Mouse (Mus musculus) intestine, embryonic 15.5 days (tissue): ENCODE measurements around the gene Nck2. TPM values are rescaled to one million over a fixed set of nuclear protein-coding genes. Genes with fewer than 3 reads are reported as not detected.
A peak's percentile ranks its signal among the peaks of the same experiment; 100 is the strongest.

ENCODE experiments used
- ATAC-seq: fragments of 200-750 bp; cut with Nextera tagmentation; 2 replicates; pipeline ENCODE4 v1.8.0; 2017; ENCODE audit warnings: moderate TSS enrichment, moderate library complexity
- H3K27ac ChIP-seq: fragments of 300-500 bp; sonication (generic); 2 replicates; pipeline ENCODE4 v1.5.1; 2015; ENCODE audit warnings: mild to moderate bottlenecking, inconsistent platforms
- H3K27me3 ChIP-seq: fragments of 300-500 bp; sonication (generic); replicated peaks from 2 replicates; pipeline ENCODE4 v1.6.1; 2015; ENCODE audit warnings: inconsistent platforms
- H3K36me3 ChIP-seq: fragments of 300-500 bp; sonication (generic); 2 replicates; pipeline ENCODE4 v1.6.1; 2015; ENCODE audit warnings: inconsistent platforms
- H3K4me1 ChIP-seq: fragments of 300-500 bp; sonication (generic); replicated peaks from 2 replicates; pipeline ENCODE4 v1.6.1; 2015; ENCODE audit warnings: inconsistent platforms
- H3K4me2 ChIP-seq: fragments of 300-500 bp; sonication (generic); replicated peaks from 2 replicates; pipeline ENCODE4 v1.6.1; 2015; ENCODE audit warnings: mild to moderate bottlenecking, inconsistent platforms
- H3K4me3 ChIP-seq: fragments of 300-500 bp; sonication (generic); replicated peaks from 2 replicates; pipeline ENCODE4 v1.5.1; 2015; ENCODE audit warnings: inconsistent platforms
- H3K9ac ChIP-seq: fragments of 300-500 bp; sonication (generic); 2 replicates; pipeline ENCODE4 v1.6.1; 2015; ENCODE audit warnings: inconsistent platforms
- H3K9me3 ChIP-seq: fragments of 300-500 bp; sonication (generic); 2 replicates; pipeline ENCODE4 v1.6.1; 2016; ENCODE audit warnings: inconsistent platforms
- WGBS: fragments of 180-500 bp; shearing (Covaris S2); methylation state at CpG from one replicate; pipeline ENCODE4 v1.1.7; 2015; 5-methylcytosine and 5-hydroxymethylcytosine counted together
- polyA plus RNA-seq: library from polyadenylated mRNA; unstranded; fragments of >200 nt; fragmentation: Nextera tagmentation; extraction: Ambion mirVana; gene quantifications from 2 replicates; pipeline ENCODE4 v1.2.1, GENCODE M21; 2015

Nck2 gene
- polyA plus RNA-seq, 1 experiment from 2014 or later = 31.6 TPM

GRCm38 (mm10) chr1:43463941-43464682, 19.7 kb downstream of the Nck2 start:
- no peak for ATAC-seq
- Histone ChIP-seq H3K9me3 (no peaks in the 10 kb centered on the region), H3K4me1 (peaks cover 29% of the 10 kb centered on the region), H3K4me3 (no peak overlapping the region), H3K36me3 (no peaks in the 10 kb centered on the region), H3K4me2 (no peak overlapping the region), H3K27ac (no peak overlapping the region), H3K9ac (no peak overlapping the region), H3K27me3 (no peaks in the 10 kb centered on the region)
- 64% methylated on average over 11 of the region's 11 CpGs for WGBS

GRCm38 (mm10) chr1:43464976-43465375, 20.6 kb downstream of the Nck2 start:
- Histone ChIP-seq H3K9me3 (no peaks in the 10 kb centered on the region), H3K4me3 (no peak overlapping the region), H3K27ac (no peak overlapping the region), H3K4me2 (no peak overlapping the region), H3K9ac (no peak overlapping the region), H3K27me3 (no peaks in the 10 kb centered on the region), H3K36me3 (no peaks in the 10 kb centered on the region), H3K4me1 (peaks cover 29% of the 10 kb centered on the region)
- no peak for ATAC-seq

DNA sequence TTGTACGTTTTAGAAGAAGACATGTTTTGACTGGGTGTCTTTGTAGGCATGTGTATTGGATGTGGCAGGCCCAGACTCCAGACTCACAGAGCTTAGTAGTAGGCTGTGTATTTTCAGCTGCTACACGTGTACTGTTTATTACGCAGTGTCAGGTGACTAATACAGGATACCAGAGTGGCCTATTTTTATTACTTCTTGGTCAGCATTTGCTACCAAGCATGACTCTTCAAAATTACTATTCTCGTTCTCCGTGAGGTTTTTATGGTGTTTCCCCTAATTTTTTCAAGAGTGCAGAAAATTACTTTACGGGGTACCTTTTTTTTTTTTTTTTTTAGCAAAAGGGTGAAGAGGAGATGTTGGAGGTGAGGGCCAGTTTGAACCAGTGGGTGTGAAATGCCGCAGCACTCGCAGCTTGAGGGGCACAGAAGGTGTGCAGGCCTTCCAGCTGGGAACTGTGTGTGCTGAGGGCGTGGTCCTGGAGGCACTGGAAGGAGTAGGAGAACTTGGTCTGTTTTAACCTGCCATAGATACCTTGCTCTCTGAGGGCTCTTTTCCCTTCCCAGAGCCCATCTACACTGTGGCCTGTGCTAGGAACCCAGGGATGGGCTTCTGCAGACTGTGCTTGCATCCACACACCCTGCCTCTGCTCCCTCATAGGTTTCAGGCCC, 21.7 kb downstream of the Nck2 start:
- H3K9ac ChIP-seq = no peak overlapping the region
- H3K27ac ChIP-seq = no peak overlapping the region
- no peaks in the 10 kb centered on the region for H3K36me3 ChIP-seq
- no peak overlapping the region for H3K4me3 ChIP-seq
- no peak overlapping the region for H3K4me2 ChIP-seq
- peaks cover 32% of the 10 kb centered on the region for H3K4me1 ChIP-seq
- WGBS = 66% methylated on average over 9 of the region's 9 CpGs
- ATAC-seq = peak; percentile 59
- no peaks in the 10 kb centered on the region for H3K27me3 ChIP-seq
- no peaks in the 10 kb centered on the region for H3K9me3 ChIP-seq

DNA sequence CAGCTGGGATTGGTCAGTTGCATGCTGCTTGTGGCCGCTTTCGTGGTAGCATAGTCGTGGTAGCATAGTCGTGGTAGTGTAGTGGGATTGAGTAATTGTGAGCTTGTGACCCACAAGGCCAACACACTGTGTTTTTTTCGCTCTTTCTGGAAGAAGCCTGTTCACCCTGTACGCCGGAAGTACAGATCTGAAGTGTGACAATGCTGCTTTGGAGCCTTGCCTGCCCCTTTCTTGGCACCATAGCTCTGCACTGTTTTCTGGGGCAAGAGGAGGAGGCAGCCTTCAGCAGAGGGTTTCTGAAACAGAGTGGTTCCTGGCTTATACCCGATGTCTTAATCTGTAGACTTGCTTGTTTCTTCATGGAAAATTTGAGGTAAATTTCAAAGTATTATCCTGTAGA, 23.3 kb downstream of the Nck2 start:
- no peaks in the 10 kb centered on the region for H3K27me3 ChIP-seq
- H3K27ac ChIP-seq = no peak overlapping the region
- H3K4me2 ChIP-seq = no peak overlapping the region
- no peaks in the 10 kb centered on the region for H3K36me3 ChIP-seq
- peaks cover 37% of the 10 kb centered on the region for H3K4me1 ChIP-seq
- WGBS = 84% methylated on average over 8 of the region's 8 CpGs
- H3K4me3 ChIP-seq = no peak overlapping the region
- no peak for ATAC-seq
- H3K9me3 ChIP-seq = no peaks in the 10 kb centered on the region
- H3K9ac ChIP-seq = no peak overlapping the region

- H3K27me3 ChIP-seq = no peaks in the 10 kb centered on the region
- no peak overlapping the region for H3K27ac ChIP-seq
- WGBS = 64% methylated on average over 7 of the region's 7 CpGs
- H3K36me3 ChIP-seq = no peaks in the 10 kb centered on the region
- ATAC-seq = no peak
- no peak overlapping the region for H3K4me3 ChIP-seq
- no peak overlapping the region for H3K4me2 ChIP-seq
- H3K9me3 ChIP-seq = no peaks in the 10 kb centered on the region
- peaks cover 34% of the 10 kb centered on the region for H3K4me1 ChIP-seq
- H3K9ac ChIP-seq = no peak overlapping the region
Observed at GRCm38 (mm10) chr1:43468207-43468606, 23.8 kb downstream of the Nck2 start.

- ATAC-seq = no peak
- no peak overlapping the region for H3K9ac ChIP-seq
- H3K27me3 ChIP-seq = no peaks in the 10 kb centered on the region
- H3K27ac ChIP-seq = no peak overlapping the region
- no peak overlapping the region for H3K4me3 ChIP-seq
- no peaks in the 10 kb centered on the region for H3K36me3 ChIP-seq
- 84% methylated on average over 3 of the region's 3 CpGs for WGBS
- H3K4me2 ChIP-seq = no peak overlapping the region
- peaks cover 32% of the 10 kb centered on the region for H3K4me1 ChIP-seq
- H3K9me3 ChIP-seq = no peaks in the 10 kb centered on the region
Observed at GRCm38 (mm10) chr1:43468978-43469377, 24.6 kb downstream of the Nck2 start.

GRCm38 (mm10) chr1:43470421-43471179, 26.2 kb downstream of the Nck2 start:
- H3K9ac ChIP-seq = no peak overlapping the region
- no peaks in the 10 kb centered on the region for H3K36me3 ChIP-seq
- no peak for ATAC-seq
- 71% methylated on average over 10 of the region's 10 CpGs for WGBS
- H3K27me3 ChIP-seq = no peaks in the 10 kb centered on the region
- H3K4me2 ChIP-seq = no peak overlapping the region
- no peaks in the 10 kb centered on the region for H3K9me3 ChIP-seq
- peaks cover 42% of the 10 kb centered on the region for H3K4me1 ChIP-seq
- no peak overlapping the region for H3K4me3 ChIP-seq
- H3K27ac ChIP-seq = no peak overlapping the region

DNA sequence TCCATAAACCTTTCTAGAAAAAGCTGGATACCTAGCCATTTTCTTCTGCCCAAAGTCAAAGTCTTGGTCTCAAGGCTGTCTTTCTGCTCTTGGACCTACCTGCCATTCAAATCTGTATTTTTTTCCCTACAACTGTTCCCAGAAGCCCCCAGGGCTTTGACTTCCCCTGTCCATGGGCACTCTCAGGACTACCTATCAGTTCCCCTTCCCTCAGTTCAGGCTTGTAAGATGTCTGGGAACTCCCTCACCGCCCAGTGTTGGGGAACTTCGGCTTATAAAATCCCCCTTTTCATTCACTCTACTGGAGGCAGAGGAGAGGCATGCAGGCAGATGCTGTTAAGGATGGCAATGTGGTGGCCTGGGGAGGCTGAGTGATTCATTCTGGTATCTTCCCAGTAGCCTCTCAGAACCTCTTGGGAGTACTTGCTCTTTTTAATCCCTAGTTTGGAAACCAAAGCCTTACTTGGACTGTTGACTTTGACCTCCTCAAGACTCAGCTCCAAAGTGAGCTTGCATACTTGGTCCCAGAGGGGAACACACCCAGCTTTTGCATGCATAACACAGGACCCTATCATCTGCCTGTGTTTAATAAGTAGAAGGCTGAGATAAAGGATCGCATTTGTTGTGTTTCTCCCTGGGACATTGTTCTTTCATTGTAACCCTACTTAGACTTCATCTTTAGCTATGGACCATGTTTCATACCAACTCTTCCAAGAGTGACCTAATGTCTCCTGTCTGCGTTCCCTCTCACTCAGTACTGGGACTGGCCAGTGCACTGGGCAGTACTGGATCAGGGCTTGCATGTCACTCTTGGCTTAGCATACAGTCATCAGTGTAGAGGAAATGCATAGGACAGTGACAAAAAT, 27.0 kb downstream of the Nck2 start:
- Histone ChIP-seq H3K36me3 (no peaks in the 10 kb centered on the region), H3K27ac (peak overlapping the region; percentile 54; the same call in 1 of the 2 replicates), H3K27me3 (no peaks in the 10 kb centered on the region), H3K9me3 (no peaks in the 10 kb centered on the region), H3K9ac (no peak overlapping the region), H3K4me3 (no peak overlapping the region), H3K4me1 (peaks cover 39% of the 10 kb centered on the region), H3K4me2 (0 out of 2 replicates have a peak overlapping the region, but pooled peaks have one; percentile 20)
- ATAC-seq = peak; percentile 26
- WGBS = 81% methylated on average over 4 of the region's 4 CpGs

GRCm38 (mm10) chr1:43472046-43472649, 27.8 kb downstream of the Nck2 start:
- no peak overlapping the region for H3K9ac ChIP-seq
- 54% methylated on average over 8 of the region's 8 CpGs for WGBS
- peak overlapping the region; percentile 54; the same call in 1 of the 2 replicates for H3K27ac ChIP-seq
- peak; percentile 74 for ATAC-seq
- no peaks in the 10 kb centered on the region for H3K9me3 ChIP-seq
- H3K4me2 ChIP-seq = peak overlapping the region; percentile 20
- peaks cover 35% of the 10 kb centered on the region for H3K4me1 ChIP-seq
- H3K36me3 ChIP-seq = no peaks in the 10 kb centered on the region
- H3K4me3 ChIP-seq = no peak overlapping the region
- H3K27me3 ChIP-seq = no peaks in the 10 kb centered on the region

DNA sequence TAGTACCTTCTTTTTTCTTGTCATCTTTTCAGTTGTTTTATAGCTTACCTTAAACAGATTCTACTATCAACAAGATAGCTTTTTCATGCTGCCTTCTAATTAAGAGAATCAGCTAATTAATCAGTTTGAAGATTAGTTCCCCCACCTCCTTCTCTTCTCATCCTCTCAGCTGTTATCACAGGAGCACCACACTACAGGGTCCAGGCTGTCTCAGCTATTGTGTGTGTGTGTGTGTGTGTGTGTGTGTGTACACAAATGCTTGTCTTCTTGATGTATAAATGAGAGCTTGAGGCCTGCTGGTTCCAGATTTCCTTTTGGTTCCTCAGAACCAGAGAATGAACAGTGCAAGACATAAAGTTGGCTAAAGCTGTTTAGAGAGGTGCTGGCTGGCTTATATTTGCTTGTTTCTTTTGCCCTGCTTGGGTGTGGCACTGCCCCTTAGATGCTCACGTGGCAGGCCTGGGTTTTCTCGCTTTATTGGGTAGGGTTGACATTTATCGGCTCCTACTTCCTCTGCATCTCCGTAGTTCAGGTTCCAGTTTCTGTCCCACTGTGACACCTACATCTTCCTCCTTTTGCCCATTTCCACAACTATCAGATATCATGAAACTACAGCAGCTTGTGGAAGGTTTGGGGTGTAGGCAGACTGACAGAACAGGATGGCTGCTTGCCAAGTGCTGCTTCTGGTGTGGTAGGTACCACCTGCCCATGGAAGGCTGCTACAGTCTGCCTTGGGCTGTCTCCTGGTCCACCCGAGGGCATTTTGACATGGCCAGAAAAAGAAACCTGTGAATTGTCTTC, 29.6 kb downstream of the Nck2 start:
- Histone ChIP-seq H3K9me3 (no peaks in the 10 kb centered on the region), H3K36me3 (no peaks in the 10 kb centered on the region), H3K27me3 (no peaks in the 10 kb centered on the region), H3K9ac (no peak overlapping the region), H3K4me1 (peaks cover 29% of the 10 kb centered on the region), H3K4me2 (no peak overlapping the region), H3K4me3 (no peak overlapping the region), H3K27ac (peak overlapping the region; percentile 18; the same call in 1 of the 2 replicates)
- ATAC-seq = no peak
- WGBS = 57% methylated on average over 5 of the region's 5 CpGs
